Comparison of ENCODE assay signal across 16 mouse cellular contexts in the genomic region with DNA sequence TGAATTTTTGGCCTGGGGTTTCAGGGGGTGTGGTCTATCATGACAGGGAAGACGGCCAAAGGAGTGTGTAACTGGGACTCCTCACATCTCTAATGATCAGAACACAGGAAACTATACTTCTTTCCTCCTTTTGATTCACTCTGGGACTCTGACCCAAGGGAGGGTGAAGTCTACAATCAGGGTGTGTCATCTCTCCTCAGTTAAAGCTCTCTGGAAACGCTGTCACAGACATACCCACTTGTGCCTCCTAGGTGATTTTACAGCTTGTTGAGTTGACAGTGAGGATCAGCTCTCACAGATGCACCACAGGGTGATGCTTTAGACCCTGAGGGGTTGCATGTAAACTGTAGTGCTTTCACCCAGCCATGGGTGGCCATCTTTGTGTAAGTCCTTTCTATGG.
"Had no signal": no experiment of that assay in that cellular context is flagged by ENCODE, and none has a peak within 500 bp of the region (broad histone marks: within the 10 kb centered on the region; RNA-seq: fewer than 3 reads in every experiment).

No protein-coding gene starts in this region.

- H3K36me3 ChIP-seq: neural tube, embryonic 12.5 days; neural tube, embryonic 13.5 days; neural tube, embryonic 15.5 days; stomach, embryonic 15.5 days had no signal

- H3K4me3 ChIP-seq: neural tube, embryonic 12.5 days; neural tube, embryonic 13.5 days; neural tube, embryonic 15.5 days; stomach, embryonic 15.5 days had no signal

- H3K9me3 ChIP-seq: neural tube, embryonic 12.5 days; neural tube, embryonic 13.5 days; neural tube, embryonic 15.5 days; stomach, embryonic 15.5 days had no signal

- DNase-seq: retina, postnatal 1 day; right cerebral cortex, postnatal 14 days; right cerebral cortex, postnatal 25 days; right cerebral cortex, postnatal 4 days; spleen, adult 18-20 months; thymus, adult 18-20 months; thymus, adult 2 months; thymus, postnatal 14 days; thymus, postnatal 25 days; thymus, postnatal 36 days; thymus, postnatal 4 days had no signal

- H3K27ac ChIP-seq: neural tube, embryonic 12.5 days; neural tube, embryonic 13.5 days; neural tube, embryonic 15.5 days; stomach, embryonic 15.5 days; stomach, postnatal 0 days had no signal

- H3K27me3 ChIP-seq: neural tube, embryonic 12.5 days; neural tube, embryonic 13.5 days; neural tube, embryonic 15.5 days; stomach, embryonic 15.5 days had no signal

- H3K9ac ChIP-seq: neural tube, embryonic 12.5 days; neural tube, embryonic 13.5 days; neural tube, embryonic 15.5 days; stomach, embryonic 15.5 days had no signal

- H3K4me2 ChIP-seq: neural tube, embryonic 12.5 days; neural tube, embryonic 13.5 days; neural tube, embryonic 15.5 days; stomach, embryonic 15.5 days had no signal

- H3K4me1 ChIP-seq: neural tube, embryonic 12.5 days had no signal
